In genomic region chr1:133150556-133150955, GRCm38 (mm10) we compare ENCODE assay signal across 36 mouse cellular contexts.
"Had no signal": no experiment of that assay in that cellular context is flagged by ENCODE, and none has a peak within 500 bp of the region (broad histone marks: within the 10 kb centered on the region; RNA-seq: fewer than 3 reads in every experiment).

No protein-coding gene starts in this region.

- H3K36me3 ChIP-seq: heart, embryonic 10.5 days; heart, embryonic 12.5 days; heart, embryonic 15.5 days; hindbrain, embryonic 10.5 days; hindbrain, embryonic 12.5 days; hindbrain, embryonic 13.5 days; hindbrain, embryonic 15.5 days; intestine, embryonic 15.5 days; kidney, embryonic 15.5 days had no signal

- H3K9ac ChIP-seq: heart, embryonic 12.5 days; heart, embryonic 13.5 days; heart, embryonic 15.5 days; hindbrain, embryonic 12.5 days; hindbrain, embryonic 13.5 days; hindbrain, embryonic 14.5 days; hindbrain, embryonic 15.5 days; intestine, embryonic 15.5 days; kidney, embryonic 15.5 days had no signal

- H3K9me3 ChIP-seq: heart, embryonic 10.5 days; heart, embryonic 15.5 days; hindbrain, embryonic 12.5 days; hindbrain, embryonic 13.5 days; hindbrain, embryonic 15.5 days; intestine, embryonic 15.5 days; kidney, embryonic 15.5 days had no signal

- H3K4me3 ChIP-seq: heart, adult 2 months; heart, embryonic 10.5 days; heart, embryonic 12.5 days; heart, embryonic 13.5 days; heart, embryonic 15.5 days; hindbrain, embryonic 10.5 days; hindbrain, embryonic 12.5 days; hindbrain, embryonic 13.5 days; hindbrain, embryonic 15.5 days; intestine, embryonic 15.5 days; kidney, embryonic 15.5 days; layer of hippocampus, adult 2 months had no signal

- DNase-seq: heart, adult 18-20 months; heart, adult 2 months; heart, postnatal 10 days; heart, postnatal 14 days; heart, postnatal 36 days; heart, postnatal 4 days; kidney, adult 11 months; kidney, adult 18-20 months; kidney, adult 2 months; kidney, adult 8-10 months; kidney, adult 9 months; kidney, postnatal 10 days; kidney, postnatal 14 days; kidney, postnatal 25 days; kidney, postnatal 36 days; kidney, postnatal 4 days; layer of hippocampus, adult 9-11 months had no signal

- H3K4me1 ChIP-seq: heart, embryonic 12.5 days; heart, embryonic 13.5 days; heart, embryonic 15.5 days; hindbrain, embryonic 10.5 days; hindbrain, embryonic 12.5 days; hindbrain, embryonic 15.5 days had no signal

- H3K27me3 ChIP-seq: heart, embryonic 12.5 days; heart, embryonic 13.5 days; heart, embryonic 15.5 days; hindbrain, embryonic 12.5 days; hindbrain, embryonic 13.5 days; hindbrain, embryonic 15.5 days; intestine, embryonic 15.5 days; kidney, embryonic 15.5 days had no signal

- H3K4me2 ChIP-seq: heart, embryonic 11.5 days; heart, embryonic 12.5 days; heart, embryonic 13.5 days; heart, embryonic 15.5 days; hindbrain, embryonic 12.5 days; hindbrain, embryonic 13.5 days; hindbrain, embryonic 14.5 days; hindbrain, embryonic 15.5 days; intestine, embryonic 15.5 days; kidney, embryonic 15.5 days had no signal

- ATAC-seq: hindbrain, embryonic 16.5 days; hindbrain, postnatal 0 days; inflammation-experienced regulatory T-cells, adult 6 months; intestine, embryonic 15.5 days; intestine, embryonic 16.5 days; intestine, postnatal 0 days had no signal

- H3K27ac ChIP-seq: heart, adult 2 months; heart, embryonic 10.5 days; heart, embryonic 13.5 days; heart, embryonic 15.5 days; hindbrain, embryonic 10.5 days; hindbrain, embryonic 12.5 days; hindbrain, embryonic 13.5 days; hindbrain, embryonic 14.5 days; hindbrain, embryonic 15.5 days; hindbrain, postnatal 0 days; intestine, embryonic 15.5 days; kidney, embryonic 15.5 days; kidney, postnatal 0 days; layer of hippocampus, adult 2 months had no signal
